Mouse (Mus musculus) heart, embryonic 10.5 days (tissue): ENCODE data around the gene Bcar3. TPM values are rescaled to one million over a fixed set of nuclear protein-coding genes. Genes with fewer than 3 reads are reported as not detected.

Experiments
- DNase-seq: peaks from one replicate; pipeline ENCODE4 v3.0.0-alpha.2; 2017; ENCODE audit warnings: low spot score
- H3K27ac ChIP-seq: fragments of 300-500 bp; sonication (generic); 2 replicates; pipeline ENCODE4 v1.5.1; 2016; ENCODE audit warnings: mild to moderate bottlenecking
- H3K27me3 ChIP-seq: fragments of 300-500 bp; sonication (generic); 2 replicates; pipeline ENCODE4 v1.6.1; 2016; ENCODE audit warnings: mild to moderate bottlenecking; ENCODE audit not compliant: poor library complexity, insufficient read depth, severe bottlenecking
- H3K36me3 ChIP-seq: fragments of 300-500 bp; sonication (generic); 2 replicates; pipeline ENCODE4 v1.6.1; 2016; ENCODE audit warnings: mild to moderate bottlenecking, moderate library complexity
- H3K4me1 ChIP-seq: fragments of 300-500 bp; sonication (generic); 2 replicates; pipeline ENCODE4 v1.6.1; 2016; ENCODE audit warnings: mild to moderate bottlenecking
- H3K4me3 ChIP-seq: fragments of 300-500 bp; sonication (generic); 2 replicates; pipeline ENCODE4 v1.5.1; 2016; ENCODE audit warnings: mild to moderate bottlenecking, moderate library complexity
- H3K9me3 ChIP-seq: fragments of 300-500 bp; sonication (generic); 2 replicates; pipeline ENCODE4 v1.6.1; 2016; ENCODE audit warnings: mild to moderate bottlenecking, moderate library complexity
- WGBS: fragments of 180-500 bp; shearing (Covaris S2); methylation state at CpG from one replicate; pipeline ENCODE4 v1.1.7; 2016; 5-methylcytosine and 5-hydroxymethylcytosine counted together
- polyA plus RNA-seq: library from polyadenylated mRNA; unstranded; fragments of >200 nt; fragmentation: Nextera tagmentation; extraction: Ambion mirVana; gene quantifications from 2 replicates; pipeline ENCODE4 v1.2.1, GENCODE M21; 2016

Gene Bcar3
- polyA plus RNA-seq, 1 experiment from 2014 or later, result 17.0 TPM

DNA sequence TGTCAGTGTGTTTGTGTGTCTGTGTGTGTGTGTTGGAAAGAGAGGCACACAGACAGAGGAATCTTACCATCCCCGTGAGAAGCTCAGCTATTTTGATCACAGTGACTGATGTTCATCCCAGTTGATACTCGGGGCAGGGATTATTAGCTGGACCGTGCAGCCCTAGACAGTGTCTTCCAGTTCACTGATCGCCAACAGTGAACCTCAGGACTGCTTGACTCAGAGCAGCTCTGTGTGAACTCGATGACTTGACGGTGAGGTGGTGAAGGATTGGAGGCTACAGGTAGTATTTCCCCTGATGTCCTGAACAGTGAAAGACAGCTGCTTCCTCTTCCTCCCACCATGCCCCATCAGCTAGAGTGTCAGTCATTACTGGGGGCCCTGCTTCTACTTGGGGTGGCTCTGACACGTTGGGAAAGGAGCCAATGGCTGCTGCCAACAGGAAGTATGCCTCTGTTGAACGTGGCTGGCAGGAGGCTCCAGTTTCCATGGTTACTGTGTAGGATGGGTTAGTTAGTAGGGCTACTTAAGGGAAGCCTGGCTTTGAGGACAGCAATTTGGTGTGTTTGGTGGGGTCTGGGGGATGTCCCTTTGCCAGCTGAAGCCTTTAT lies 186.2 kb downstream of the Bcar3 start:
- Histone ChIP-seq H3K4me3 (no peak overlapping the region), H3K27me3 (peaks cover 95% of the 10 kb centered on the region), H3K27ac (no peak overlapping the region), H3K36me3 (no peaks in the 10 kb centered on the region), H3K4me1 (peaks cover 43% of the 10 kb centered on the region), H3K9me3 (no peaks in the 10 kb centered on the region)
- DNase-seq, result no peak
- WGBS, result 63% methylated on average over 8 of the region's 8 CpGs

DNA sequence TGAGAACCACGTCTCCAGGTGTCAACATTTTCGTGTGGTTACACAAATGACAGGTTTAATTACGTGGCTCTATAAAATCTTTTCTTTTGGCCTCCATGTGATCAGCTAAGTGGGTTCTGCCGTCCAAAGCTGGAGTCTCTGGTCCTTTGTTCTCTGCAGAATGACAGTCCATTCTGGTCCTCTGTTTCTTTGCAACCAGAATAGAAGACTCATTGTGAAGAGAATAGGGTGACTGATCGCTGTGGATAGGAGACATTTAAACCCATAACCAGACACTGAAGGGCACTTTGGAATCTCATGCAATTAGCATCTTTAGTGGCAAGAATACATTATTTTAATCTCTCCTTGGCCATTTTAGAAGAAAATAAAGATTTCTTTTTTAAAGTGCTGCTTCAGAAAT lies 187.1 kb downstream of the Bcar3 start:
- 72% methylated on average over 5 of the region's 5 CpGs for WGBS

GRCm38 (mm10) chr3:122481891-122482739 lies 188.2 kb downstream of the Bcar3 start:
- no peak for DNase-seq
- H3K4me3 ChIP-seq, result no peak overlapping the region
- peaks cover 87% of the 10 kb centered on the region for H3K27me3 ChIP-seq
- no peaks in the 10 kb centered on the region for H3K36me3 ChIP-seq
- no peaks in the 10 kb centered on the region for H3K9me3 ChIP-seq
- 58% methylated on average over 21 of the region's 21 CpGs for WGBS
- peaks cover 30% of the 10 kb centered on the region for H3K4me1 ChIP-seq
- no peak overlapping the region for H3K27ac ChIP-seq

More for the DNA sequence above, 187.1 kb downstream of the Bcar3 start:
- no peak overlapping the region for H3K4me3 ChIP-seq
- no peaks in the 10 kb centered on the region for H3K36me3 ChIP-seq
- no peaks in the 10 kb centered on the region for H3K9me3 ChIP-seq
- H3K4me1 ChIP-seq, result peaks cover 36% of the 10 kb centered on the region
- H3K27ac ChIP-seq, result no peak overlapping the region
- peaks cover 90% of the 10 kb centered on the region for H3K27me3 ChIP-seq
- no peak for DNase-seq

- Histone ChIP-seq H3K27me3 (peaks cover 76% of the 10 kb centered on the region), H3K4me1 (peaks cover 29% of the 10 kb centered on the region), H3K27ac (no peak overlapping the region), H3K4me3 (peak overlapping the region; percentile 38), H3K9me3 (no peaks in the 10 kb centered on the region), H3K36me3 (no peaks in the 10 kb centered on the region)
- 20% methylated on average over 14 of the region's 14 CpGs for WGBS
- DNase-seq, result no peak
These were observed 189.3 kb downstream of the Bcar3 start for GRCm38 (mm10) chr3:122483066-122483782.

DNA sequence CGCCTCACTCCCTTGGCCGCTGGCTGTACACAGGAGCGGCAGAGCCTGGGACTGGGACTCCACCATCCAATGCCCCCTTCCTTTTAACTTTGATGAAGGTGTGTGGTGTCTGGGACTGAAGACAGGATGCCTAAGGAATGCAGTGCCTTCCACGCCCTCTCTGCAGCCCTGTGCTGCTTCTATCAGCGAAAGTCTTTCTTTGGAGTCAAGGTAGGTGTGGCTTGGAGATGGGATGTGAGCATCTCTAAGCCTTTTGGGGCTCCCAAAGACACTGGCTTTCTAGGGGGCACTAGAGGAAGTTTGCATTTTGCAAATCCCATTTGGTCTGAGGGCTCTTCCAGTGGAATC lies 189.8 kb downstream of the Bcar3 start:
- H3K4me1 ChIP-seq, result peaks cover 35% of the 10 kb centered on the region
- H3K27ac ChIP-seq, result no peak overlapping the region
- no peak for DNase-seq
- no peaks in the 10 kb centered on the region for H3K36me3 ChIP-seq
- H3K9me3 ChIP-seq, result no peaks in the 10 kb centered on the region
- 18% methylated on average over 5 of the region's 5 CpGs for WGBS
- H3K27me3 ChIP-seq, result peaks cover 75% of the 10 kb centered on the region
- H3K4me3 ChIP-seq, result peak overlapping the region; percentile 38; the same call in 1 of the 2 replicates

DNA sequence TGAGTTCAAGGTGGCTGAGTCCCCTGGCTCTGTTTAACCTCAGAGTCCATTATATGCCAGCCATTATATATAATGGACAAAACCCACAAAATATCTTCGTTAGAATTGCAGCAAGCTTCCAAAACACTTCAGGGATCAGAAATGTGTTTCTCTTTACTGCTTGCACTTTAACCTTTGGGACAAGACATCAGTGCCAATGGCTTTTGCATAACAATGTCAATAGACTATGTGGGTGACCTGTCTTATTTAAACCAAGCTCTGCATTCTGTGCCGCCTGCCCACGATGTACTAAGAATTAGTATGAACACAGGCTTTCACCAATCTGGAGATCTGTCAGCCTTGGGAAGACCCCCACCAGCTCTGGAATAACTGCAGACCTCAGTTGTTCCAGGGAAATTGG lies 190.4 kb downstream of the Bcar3 start:
- Histone ChIP-seq H3K36me3 (no peaks in the 10 kb centered on the region), H3K4me1 (peaks cover 36% of the 10 kb centered on the region), H3K9me3 (no peaks in the 10 kb centered on the region), H3K4me3 (no peak overlapping the region), H3K27me3 (peaks cover 74% of the 10 kb centered on the region), H3K27ac (no peak overlapping the region)
- 66% methylated on average over 3 of the region's 3 CpGs for WGBS
- no peak for DNase-seq

DNA sequence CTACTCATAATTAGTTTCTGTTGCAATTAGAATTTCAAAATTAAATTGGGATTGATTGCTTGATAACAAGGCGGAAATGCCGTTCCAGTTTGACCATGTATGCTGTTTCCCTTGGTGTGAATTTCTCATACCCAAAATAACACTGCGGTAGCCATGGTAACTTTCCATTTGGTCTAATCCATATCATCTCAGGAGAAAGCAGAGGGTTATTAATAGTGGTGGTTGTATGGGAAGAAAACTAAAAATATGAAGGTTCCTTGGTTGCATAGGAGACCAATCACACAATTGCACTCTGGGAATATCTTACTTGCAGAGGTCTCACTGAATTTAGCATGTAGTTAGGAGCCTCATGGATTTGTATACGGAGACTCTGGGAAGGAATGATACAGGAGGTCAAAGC lies 191.8 kb downstream of the Bcar3 start:
- H3K36me3 ChIP-seq, result no peaks in the 10 kb centered on the region
- no peak overlapping the region for H3K4me3 ChIP-seq
- no peak overlapping the region for H3K27ac ChIP-seq
- DNase-seq, result no peak
- WGBS, result 87% methylated on average over 4 of the region's 4 CpGs
- peaks cover 30% of the 10 kb centered on the region for H3K4me1 ChIP-seq
- no peaks in the 10 kb centered on the region for H3K9me3 ChIP-seq
- H3K27me3 ChIP-seq, result peaks cover 69% of the 10 kb centered on the region

DNA sequence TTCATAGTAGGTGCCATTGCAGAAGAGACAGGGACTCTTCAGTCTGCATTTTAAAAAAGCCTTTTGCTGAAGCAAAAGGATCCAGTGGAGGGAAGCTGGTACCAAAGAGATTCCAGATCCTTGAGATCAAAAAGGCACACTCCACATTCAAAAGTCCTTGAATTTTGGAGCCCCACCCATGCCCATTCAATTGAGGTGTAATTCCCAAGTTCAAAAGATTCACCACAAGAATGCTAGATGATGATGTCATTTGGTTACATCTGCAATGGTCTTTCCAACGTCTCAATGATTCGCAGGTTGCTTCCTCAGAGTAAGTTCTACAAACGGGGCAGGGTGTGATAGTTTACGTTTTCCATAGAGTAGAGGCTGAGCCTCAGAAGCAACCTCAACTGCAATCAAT lies 192.3 kb downstream of the Bcar3 start:
- Histone ChIP-seq H3K27ac (no peak overlapping the region), H3K4me1 (peaks cover 29% of the 10 kb centered on the region), H3K9me3 (no peaks in the 10 kb centered on the region), H3K4me3 (no peak overlapping the region), H3K36me3 (no peaks in the 10 kb centered on the region), H3K27me3 (peaks cover 64% of the 10 kb centered on the region)
- 76% methylated on average over 4 of the region's 4 CpGs for WGBS
- no peak for DNase-seq

DNA sequence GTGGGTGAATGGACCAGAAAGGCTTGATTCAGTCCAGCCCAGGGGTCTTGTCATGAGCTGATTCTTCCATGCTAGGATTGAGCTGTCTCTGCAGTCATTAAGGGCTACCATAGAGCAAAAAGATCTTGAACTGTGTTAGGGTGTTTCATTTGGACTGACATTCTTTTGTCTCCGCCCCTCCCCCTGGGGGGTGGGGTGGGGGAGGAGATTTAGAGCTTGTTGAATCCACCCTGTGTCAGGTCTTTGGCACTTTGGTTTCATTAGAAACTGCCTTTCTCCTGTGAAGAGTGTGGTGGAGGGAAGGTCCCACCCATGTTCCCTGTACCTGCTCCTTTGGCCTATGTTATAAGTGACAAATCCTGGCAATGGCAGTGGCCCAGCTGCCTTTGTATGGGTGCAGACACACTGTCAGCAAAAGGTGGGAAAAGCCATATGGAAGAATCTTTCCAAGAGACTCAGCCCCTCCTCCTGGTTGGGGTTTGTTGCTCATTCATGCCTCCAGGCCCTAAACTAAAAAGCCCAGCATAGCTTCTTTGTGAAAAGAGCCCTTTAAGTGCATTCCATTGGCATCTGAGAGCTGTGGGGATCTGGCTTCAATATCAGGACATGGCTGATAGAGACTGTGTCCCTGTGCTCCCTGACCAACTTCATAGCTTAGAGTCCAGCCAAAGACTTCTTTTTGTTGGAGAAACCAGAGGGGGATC lies 194.3 kb downstream of the Bcar3 start:
- peaks cover 20% of the 10 kb centered on the region for H3K4me1 ChIP-seq
- no peaks in the 10 kb centered on the region for H3K9me3 ChIP-seq
- no peak overlapping the region for H3K4me3 ChIP-seq
- no peak overlapping the region for H3K27ac ChIP-seq
- no peaks in the 10 kb centered on the region for H3K36me3 ChIP-seq
- DNase-seq, result no peak
- H3K27me3 ChIP-seq, result peaks cover 44% of the 10 kb centered on the region
- WGBS, result 71% methylated on average over 1 of the region's 1 CpGs

DNA sequence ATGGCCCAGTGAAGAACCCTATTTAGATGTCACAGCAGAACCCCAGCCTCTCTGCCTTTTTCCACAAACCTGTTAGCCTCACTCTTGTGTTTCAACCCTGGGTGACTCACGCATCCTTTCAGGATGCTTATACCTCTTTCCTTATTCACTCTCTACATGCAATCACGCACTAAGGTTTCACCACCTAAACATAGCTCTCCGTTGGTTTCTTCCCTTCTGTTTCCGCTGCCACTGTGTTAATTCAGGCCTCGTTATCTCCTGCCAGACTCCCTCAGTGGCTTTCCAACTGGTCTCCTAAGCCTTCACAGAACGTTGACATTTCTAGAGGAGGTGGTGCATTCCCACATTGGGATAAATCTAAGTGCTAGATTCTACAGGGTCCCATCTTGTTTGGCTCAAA lies 196.6 kb downstream of the Bcar3 start:
- Histone ChIP-seq H3K27me3 (peaks cover 34% of the 10 kb centered on the region), H3K9me3 (no peaks in the 10 kb centered on the region), H3K4me1 (peaks cover 15% of the 10 kb centered on the region), H3K27ac (no peak overlapping the region), H3K4me3 (no peak overlapping the region), H3K36me3 (no peaks in the 10 kb centered on the region)
- WGBS, result 40% methylated on average over 6 of the region's 6 CpGs
- no peak for DNase-seq

- DNase-seq, result no peak
- no peak overlapping the region for H3K27ac ChIP-seq
- H3K36me3 ChIP-seq, result no peaks in the 10 kb centered on the region
- H3K4me3 ChIP-seq, result no peak overlapping the region
- H3K4me1 ChIP-seq, result peaks cover 15% of the 10 kb centered on the region
- WGBS, result 90% methylated on average over 3 of the region's 3 CpGs
- H3K9me3 ChIP-seq, result no peaks in the 10 kb centered on the region
- peaks cover 26% of the 10 kb centered on the region for H3K27me3 ChIP-seq
These were observed 198.1 kb downstream of the Bcar3 start for GRCm38 (mm10) chr3:122492006-122492405.

- Histone ChIP-seq H3K4me3 (no peak overlapping the region), H3K4me1 (peaks cover 11% of the 10 kb centered on the region), H3K27ac (no peak overlapping the region), H3K9me3 (no peaks in the 10 kb centered on the region), H3K36me3 (no peaks in the 10 kb centered on the region), H3K27me3 (peaks cover 25% of the 10 kb centered on the region)
- DNase-seq, result no peak
- WGBS, result 79% methylated on average over 21 of the region's 21 CpGs
These were observed 199.1 kb downstream of the Bcar3 start for GRCm38 (mm10) chr3:122492872-122493615.
